Mouse (Mus musculus): ENCODE data around the gene Mlxip.

Gene Mlxip

DNA sequence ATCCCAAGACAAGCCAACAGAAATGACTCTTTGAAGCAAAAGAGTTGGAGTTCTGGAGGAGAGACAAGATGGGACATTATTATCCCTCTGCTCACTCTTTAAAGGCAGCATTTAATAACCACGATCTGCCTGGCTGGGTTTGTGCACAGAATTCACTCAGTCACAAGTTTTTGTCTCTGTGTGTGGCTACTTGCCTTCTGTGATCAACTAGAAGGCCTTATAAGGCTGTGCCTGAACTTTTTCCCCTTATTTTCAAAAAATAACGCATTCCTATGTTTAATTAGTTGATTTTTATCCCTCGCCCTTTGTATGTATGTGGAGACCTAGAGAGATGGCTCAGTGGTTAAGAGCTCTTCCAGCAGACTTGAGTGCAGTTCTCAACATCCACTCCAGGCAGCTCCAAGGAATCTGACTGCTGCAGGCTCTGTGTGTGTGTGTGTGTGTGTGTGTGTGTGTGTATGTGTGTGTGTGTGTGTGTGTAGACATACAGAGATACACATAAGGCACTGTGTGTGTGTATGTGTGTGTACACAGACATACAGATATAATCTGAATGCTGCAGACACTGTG, 37.8 kb downstream of the Mlxip start:
- DNase-seq (ENCODE audit: low spot score in 2 of 2): no peak

DNA sequence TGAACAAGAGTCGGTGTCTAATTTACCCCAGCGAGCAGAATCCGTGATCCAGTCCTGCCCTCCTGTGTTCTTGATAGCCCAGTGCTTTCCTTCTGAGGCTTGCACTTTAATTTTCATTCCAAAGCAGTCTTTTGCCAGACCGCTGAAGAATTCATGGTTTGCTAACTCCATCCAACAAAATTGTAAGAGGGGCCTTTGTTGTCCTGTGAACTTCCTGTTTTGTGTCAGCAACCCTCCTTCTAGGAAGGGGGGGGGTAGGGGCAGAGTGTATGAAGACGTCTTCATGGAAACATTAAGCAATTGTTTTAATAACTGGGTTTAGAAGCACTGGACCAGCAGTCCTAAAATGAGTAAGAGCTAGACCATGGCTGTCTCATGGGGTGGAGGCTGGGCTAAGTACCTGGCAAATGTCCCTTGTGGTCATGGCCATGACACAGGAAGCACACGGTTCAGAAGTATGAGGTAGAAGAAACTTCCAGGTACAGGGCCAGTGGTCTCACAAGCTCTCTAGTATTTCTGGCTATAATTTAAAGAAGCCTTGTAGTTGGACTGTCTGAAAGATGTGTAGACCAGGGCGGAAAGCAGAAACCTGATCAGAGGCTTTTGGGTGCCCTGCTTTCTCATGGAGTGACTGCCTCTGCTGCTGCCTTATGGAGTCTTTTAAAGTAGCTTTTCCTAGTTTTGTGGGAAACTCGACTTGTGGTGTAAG, 41.6 kb downstream of the Mlxip start:
- DNase-seq (ENCODE audit: low spot score in 2 of 2): no peak

DNA sequence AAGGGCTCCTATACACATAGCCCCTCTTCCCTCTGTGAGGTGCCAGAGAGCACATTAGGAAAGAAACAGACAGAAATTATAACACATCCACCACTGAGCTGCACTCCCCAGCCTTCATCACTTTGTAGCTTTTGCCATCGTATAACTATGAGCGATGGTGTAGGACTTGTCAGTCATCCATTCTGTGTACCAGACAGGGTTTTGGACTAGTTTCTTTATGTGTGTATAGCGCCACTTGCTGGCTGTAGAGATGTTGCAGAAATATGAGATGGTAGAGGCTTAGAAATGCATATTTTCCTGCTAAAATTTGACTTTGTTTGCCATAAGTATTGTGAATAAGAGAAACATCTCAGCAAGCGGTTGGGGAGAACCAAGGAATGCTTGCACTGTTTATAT, 42.2 kb downstream of the Mlxip start:
- DNase-seq (ENCODE audit: low spot score in 2 of 2): peak in 1 of 2 experiments; percentile 46

DNA sequence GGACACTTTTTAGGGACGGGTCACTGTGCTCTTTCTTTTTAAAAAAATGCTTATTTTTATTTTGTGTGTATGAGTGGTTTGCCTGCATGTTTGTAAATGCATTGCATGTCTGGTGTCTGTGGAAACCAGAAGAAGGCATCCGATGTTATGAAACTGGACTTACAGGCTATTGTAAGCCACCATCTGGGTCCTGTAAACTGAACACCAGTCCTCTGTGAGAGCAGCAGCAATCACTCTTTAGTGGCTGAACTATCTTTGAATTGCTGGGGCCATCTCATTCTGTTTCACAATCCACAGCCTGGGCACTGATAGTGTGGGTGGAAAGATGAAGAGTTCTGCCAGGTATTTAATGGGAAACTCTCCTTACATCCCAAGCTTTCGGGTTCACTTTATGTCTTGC, 43.8 kb downstream of the Mlxip start:
- DNase-seq (ENCODE audit: low spot score in 2 of 2): no peak

DNA sequence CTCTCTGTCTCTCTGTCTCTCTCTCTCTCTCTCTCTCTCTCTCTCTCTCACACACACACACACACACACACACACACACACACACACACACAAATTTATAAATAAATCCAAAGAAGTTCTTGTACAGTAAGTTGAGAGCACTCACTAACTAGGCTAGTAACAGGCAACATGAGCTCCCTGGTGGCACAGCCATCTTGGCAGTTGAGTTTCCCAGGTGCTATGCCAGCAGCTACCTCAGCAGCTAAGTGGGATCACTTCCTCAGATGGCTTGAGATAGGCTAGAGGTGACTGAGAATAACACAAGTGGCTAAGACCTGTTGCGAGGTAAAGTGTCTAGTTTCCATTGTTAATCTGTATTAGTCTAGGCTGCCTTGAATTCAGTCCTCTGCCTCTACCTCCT, 44.7 kb downstream of the Mlxip start:
- DNase-seq (ENCODE audit: low spot score in 2 of 2): no peak

DNA sequence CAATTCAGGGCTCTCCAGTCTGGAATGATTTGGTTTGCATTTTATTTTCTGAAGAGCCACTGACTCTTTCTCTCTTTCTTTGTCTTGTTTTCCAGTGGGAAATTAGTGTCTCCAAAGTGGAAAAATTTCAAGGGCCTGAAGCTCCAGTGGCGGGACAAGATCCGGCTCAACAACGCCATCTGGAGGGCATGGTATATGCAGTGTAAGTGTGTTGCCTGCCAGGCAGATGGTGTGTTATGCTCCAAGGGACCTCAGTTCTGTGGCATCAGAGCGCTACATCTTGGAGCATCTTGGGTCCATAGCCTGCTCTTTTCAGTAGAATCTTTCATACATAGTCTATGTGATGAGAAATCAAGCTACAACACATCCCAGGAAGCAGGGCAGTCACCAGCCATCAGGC, 45.3 kb downstream of the Mlxip start:
- no peak for DNase-seq (ENCODE audit: low spot score in 2 of 2)

DNA sequence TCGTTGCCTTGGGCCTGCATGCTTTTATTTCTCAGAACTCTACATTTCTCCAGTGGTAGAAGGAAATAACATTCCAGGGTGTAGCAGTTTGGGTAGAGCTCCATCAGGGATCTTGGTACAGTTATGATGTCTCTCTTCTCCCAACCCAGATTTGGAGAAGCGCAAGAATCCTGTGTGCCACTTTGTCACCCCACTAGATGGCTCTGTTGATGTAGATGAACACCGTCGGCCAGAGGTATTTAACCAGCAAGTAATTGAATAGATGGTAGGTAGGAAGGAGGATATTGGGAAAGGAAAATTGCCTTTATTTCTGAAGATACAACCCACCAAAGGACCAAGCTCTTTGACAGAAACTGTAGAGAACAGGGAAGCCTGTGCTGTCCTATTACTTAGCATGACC, 46.1 kb downstream of the Mlxip start:
- no peak for DNase-seq (ENCODE audit: low spot score in 2 of 2)

DNA sequence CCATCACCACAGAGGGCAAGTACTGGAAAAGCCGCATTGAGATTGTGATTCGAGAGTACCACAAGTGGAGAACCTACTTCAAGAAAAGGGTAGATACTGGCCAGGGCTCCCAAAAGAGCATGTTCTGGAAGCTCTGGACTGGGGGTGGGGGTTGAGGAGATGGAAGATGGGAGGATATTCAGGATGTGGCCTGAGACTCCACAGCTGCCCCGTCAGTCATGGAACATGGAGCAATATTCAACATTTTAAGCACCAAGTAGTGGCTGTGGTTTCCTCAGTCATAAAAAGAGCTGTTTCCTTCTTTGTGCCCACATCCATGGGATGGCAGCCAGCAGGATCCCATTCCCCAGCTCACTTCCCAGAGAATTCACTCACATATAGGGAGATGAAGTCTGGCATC, 47.7 kb downstream of the Mlxip start:
- DNase-seq (ENCODE audit: low spot score in 2 of 2): no peak

DNA sequence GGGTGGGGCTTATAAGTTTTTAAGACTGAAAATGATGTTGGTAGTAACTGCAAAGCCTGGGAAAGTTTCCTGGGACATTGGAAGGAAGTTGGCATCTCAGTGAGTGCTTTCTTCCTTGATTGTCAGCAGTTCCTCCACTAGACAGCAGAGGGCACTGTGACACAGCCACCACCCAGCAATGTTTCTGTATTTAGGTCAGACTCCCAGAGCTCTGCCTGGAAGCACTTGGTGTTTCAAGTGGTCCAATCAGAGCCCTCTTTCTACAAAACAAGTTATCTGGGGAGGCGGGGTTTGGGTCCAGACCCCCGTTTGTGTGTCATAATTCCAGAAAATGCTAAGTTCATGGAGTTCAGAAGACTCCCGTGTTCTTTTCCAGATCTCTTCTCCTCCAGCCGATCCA, 49.5 kb downstream of the Mlxip start:
- DNase-seq (ENCODE audit: low spot score in 2 of 2): peak; percentile 56 to 71

DNA sequence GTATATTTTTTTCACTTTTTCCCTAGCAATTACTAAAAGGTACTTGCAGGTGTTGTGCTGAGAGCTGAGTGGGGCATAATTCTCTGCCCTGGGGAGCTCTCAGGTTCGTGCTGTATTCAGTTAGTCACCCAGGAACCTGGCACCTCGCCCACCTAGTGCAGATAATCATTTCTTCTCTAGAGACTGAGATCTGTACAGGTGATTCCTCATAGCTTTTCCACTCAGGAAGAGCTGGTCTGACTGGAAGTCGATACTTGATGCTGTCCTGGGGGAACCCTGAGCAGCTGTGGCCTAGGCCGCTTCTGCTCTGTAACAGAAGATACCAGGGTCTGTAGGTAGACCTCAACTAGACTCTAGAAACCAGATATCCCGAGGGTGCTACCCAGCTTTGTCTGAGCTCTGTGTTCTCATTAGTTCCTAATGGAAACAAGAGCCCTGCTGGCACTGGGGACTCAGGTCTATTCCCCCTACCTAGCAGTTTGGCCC, 50.3 kb downstream of the Mlxip start:
- no peak for DNase-seq (ENCODE audit: low spot score in 2 of 2)

DNA sequence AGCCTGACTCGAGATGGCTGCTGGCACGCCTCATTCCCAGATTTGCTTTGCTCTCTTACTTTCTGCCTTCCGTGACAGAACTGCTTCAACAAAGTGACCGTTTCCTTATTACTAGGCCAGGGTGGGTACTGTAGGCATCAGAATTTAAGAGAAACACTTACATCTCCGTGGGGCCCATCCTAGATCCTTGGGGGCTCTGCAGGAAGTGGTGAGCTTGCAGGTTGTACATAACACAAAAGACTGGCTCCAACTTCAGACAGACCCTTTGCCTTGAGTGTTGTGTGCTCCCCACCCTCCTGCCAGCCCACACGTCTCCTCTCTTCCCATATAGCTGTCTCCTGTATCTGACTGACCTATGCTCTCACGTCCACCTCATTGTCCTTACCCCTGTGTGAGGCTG, 57.3 kb downstream of the Mlxip start:
- DNase-seq (ENCODE audit: low spot score in 2 of 2): no peak

DNA sequence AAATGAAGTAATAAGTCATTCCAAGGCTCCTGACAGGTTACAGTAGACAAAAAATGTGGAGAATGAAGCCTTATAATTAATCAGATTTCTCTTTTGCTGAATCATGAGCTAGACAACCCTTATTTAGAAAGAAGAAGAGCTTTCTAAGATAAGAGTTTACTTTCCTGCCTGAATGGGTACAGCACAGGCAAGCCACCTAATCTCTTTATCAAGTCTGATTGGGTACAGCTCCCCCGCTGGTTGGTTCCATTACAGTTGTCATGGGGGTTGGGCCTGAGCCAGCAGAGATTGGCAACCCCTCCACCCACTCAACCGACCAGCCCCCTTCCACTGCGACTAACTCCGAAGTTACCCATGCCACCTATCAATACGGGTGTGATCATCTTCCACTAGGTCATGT, 66.8 kb downstream of the Mlxip start:
- DNase-seq (ENCODE audit: low spot score in 2 of 2): no peak

DNA sequence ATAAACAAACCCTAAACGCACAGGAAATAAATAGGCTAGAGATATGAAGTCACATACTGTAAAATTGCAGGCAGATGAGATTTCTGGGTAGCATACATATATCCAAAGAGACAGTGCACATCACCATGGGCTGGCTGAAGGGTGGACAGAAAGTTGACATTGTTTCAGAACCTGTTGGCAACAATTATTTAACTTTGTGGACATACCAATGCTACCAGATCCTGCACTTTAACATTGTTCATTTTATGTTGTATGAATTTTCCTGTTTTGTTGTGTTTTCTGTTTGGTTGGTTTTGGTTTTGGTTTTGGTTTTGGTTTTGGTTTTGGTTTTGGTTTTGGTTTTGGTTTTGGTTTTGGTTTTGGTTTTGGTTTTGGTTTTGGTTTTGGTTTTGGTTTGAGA, 70.0 kb downstream of the Mlxip start:
- DNase-seq (ENCODE audit: low spot score in 2 of 2): no peak

DNA sequence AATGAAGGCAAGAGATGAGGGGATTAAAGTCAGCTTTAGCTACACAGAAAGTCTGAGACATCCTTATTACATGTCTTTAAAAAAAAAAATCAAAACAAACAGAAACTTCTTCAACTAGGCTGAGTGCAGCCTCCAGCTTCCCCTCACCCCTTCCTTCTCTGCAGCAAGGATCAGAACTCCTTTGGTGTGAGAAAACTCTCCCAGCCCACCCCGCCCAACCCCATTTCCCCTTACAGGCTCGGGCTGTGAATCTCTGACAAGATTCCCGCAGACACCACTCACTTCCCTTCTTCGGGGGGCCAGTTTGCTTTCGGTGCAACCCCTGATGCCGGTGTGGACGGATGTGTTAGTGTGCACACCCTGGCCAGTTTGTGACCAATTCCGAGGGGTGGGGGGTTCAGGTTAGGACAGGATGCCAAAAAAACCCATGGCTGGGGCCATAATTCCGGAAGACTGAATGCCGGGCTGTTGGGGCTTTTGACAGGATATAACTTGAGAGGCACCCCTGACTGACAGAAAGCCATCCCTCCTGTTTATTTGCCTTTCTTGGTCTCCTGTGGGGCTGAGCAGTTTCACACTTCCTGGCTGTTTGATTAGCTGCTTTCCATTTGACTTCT, 76.3 kb downstream of the Mlxip start:
- DNase-seq (ENCODE audit: low spot score in 2 of 2): no peak

DNA sequence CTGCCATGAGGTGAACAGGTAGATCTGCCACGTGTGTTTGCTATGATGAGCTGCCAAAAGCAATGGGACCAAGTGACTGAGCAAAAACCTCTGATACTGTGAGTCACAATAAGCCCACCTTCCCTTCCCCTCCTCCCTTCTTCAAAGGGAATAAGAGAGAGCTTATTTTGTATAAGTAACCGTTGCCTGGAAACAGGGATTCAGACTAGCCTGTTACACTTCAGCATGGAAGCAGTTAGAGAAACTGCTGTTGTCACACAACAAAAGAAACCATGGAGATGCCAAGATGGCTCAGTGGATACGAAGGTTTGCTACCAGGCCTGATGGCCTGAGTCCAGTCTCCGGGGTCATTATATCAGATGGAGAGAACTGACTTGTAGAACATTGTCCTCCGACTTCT, 79.2 kb downstream of the Mlxip start:
- no peak for DNase-seq (ENCODE audit: low spot score in 2 of 2)

DNA sequence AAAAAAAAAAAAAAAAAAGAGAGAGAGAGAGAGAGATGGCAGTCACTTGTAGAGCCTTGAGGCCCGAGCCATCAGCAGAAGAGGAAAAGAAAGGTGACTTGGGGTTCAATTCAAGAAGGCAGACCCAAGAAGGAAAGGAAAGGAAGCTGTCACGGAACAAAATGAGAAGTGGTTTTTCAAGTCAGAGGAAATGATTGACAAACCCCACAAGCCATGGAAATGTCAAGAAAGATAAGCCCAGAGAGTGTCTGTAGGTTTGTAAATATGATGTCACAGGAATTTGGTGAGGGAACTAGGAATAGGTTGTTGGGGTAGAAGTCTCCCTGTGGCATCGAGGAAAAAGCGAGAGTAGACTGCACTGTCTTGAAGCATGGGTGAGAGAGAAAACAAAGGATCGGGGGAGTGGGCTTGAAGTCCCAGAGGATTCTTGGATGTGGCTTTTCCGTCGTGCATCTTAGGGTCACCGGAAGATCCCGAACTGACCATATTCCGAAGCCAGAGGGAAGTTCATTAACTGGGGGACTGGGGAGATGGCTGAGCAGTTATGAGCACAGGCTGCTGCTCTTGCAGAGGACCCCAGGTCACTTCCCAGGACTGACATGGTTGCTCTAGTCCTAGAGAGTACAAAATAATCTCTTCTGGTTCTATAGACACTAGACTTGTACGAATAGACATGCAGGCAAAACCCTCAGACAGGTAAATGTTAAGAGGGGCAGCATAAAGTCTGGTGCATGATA, 93.2 kb downstream of the Mlxip start:
- DNase-seq (ENCODE audit: low spot score in 2 of 2): no peak

DNA sequence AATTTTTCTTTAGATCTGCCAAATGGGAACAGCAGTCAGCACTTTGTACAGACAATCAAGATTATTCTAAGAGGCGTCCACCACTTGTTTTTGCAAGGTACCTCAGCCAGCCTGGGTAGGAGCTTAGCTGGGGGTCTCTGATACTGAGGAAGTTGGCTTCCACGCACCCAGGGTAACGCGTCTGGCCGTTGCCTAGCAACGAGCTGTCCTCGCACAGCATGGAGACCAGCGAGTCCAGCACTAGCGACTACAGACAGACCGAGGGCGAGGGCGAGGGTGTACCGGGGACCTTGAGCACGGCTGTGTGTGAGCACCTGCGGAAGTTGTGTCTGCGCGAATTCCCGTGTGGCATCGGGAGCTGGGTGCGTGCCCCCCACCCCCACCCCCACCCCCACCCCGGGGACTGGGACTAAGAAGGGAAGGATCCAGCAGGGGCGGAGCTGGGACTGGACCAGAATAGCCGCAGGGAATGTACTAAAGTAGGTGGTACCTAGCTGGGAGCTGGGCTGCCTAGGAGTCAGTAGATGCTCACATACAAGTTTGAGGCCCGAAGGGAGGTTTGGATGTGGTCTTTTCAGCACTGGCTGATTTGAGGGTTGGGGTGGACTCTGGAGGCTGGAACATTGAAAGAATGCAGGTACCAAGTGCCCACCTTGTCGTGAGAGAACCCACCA, 94.7 kb downstream of the Mlxip start, which contains the start of the genes Lrrc43 and Il31:
TSS of gene Lrrc43 (plus strand) at position 194 of the 674 bp plus-strand sequence.
TSS of gene Il31 (minus strand) at position 378 of the 674 bp plus-strand sequence.
- peak in 1 of 2 experiments; percentile 14 for DNase-seq (ENCODE audit: low spot score in 2 of 2)

DNA sequence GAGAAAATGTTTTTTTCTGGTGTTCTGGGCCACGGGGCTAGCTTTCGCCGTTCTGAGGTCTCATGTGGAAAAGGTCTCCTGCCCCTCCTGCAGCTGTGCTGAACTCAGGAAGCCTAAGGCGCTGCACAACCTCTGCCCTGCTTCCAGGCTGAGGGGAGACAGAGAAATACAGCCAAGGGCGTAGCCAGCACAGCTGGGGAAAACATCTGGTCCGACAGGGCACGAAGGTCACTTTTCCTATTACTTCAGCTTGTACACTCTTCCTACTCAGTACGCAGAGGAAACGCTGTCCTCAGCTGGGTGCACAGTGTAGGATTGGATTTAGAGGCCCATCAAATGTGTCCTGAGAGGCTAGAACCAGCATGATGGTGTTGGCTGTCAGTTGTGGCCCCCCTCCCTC, 95.3 kb downstream of the Mlxip start:
- DNase-seq (ENCODE audit: low spot score in 2 of 2): no peak

DNA sequence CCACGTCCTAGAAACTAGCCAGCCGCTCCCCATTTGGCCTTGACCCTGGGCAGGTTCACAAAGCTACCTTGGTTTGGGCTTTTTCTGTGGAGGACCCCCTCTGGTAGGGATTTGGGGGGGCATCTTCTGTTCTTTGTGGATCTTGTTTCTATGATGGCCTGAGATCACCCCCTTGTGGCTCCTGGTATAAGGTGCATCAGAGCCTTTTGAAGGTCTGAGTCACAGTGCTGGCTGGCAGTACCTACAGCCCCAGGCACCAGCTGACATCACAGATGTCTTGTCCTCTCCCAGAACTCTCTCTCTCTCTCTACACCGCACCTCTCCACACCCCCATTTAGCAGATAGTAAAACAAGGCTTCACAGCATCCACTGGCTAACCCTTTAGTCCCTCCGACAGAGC, 105.1 kb downstream of the Mlxip start:
- DNase-seq (ENCODE audit: low spot score in 2 of 2): peak; percentile 28 to 39

DNA sequence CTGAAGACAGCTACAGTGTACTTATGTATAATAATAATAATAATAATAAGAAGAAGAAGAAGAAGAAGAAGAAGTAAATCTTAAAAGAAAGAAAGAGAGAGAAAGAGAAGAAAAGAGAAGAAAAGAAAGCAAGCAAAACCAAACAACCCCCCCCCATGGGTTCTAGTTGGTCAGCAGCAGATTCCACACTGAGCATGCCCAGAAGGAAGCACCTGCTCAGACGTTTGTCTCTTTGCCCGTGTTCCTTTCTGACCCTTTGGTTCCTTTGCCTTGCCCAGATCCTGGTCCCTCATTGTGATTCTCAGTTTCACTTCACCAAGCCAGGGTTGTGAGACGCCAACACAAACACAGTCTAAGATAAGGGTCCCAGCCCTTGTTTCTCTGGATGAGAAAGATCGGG, 107.4 kb downstream of the Mlxip start:
- no peak for DNase-seq (ENCODE audit: low spot score in 2 of 2)
